Mouse (Mus musculus) heart, embryonic 12.5 days (tissue): ENCODE data around the gene Susd3. TPM values are rescaled to one million over a fixed set of nuclear protein-coding genes. Genes with fewer than 3 reads are reported as not detected.
A peak's percentile ranks its signal among the peaks of the same experiment; 100 is the strongest.

ENCODE experiments used
- ATAC-seq: fragments of 200-750 bp; cut with Nextera tagmentation; 2 replicates; pipeline ENCODE4 v1.8.0; 2017; ENCODE audit warnings: moderate TSS enrichment, moderate library complexity; ENCODE audit not compliant: insufficient number of reproducible peaks, low FRiP score
- H3K27ac ChIP-seq: fragments of 300-500 bp; sonication (generic); 2 replicates; pipeline ENCODE4 v1.5.1; 2016; ENCODE audit warnings: mild to moderate bottlenecking, moderate library complexity; ENCODE audit not compliant: poor library complexity, severe bottlenecking
- H3K27me3 ChIP-seq: fragments of 300-500 bp; sonication (generic); replicated peaks from 2 replicates; pipeline ENCODE4 v1.6.1; 2016; ENCODE audit warnings: mild to moderate bottlenecking, moderate library complexity
- H3K36me3 ChIP-seq: fragments of 300-500 bp; sonication (generic); 2 replicates; pipeline ENCODE4 v1.6.1; 2016; ENCODE audit warnings: mild to moderate bottlenecking, moderate library complexity
- H3K4me1 ChIP-seq: fragments of 300-500 bp; sonication (generic); replicated peaks from 2 replicates; pipeline ENCODE4 v1.6.1; 2016; ENCODE audit warnings: mild to moderate bottlenecking
- H3K4me2 ChIP-seq: fragments of 300-500 bp; sonication (generic); 2 replicates; pipeline ENCODE4 v1.6.1; 2016; ENCODE audit warnings: mild to moderate bottlenecking, moderate library complexity
- H3K4me3 ChIP-seq: fragments of 300-500 bp; sonication (generic); 2 replicates; pipeline ENCODE4 v1.5.1; 2016; ENCODE audit warnings: mild to moderate bottlenecking
- H3K9ac ChIP-seq: fragments of 300-500 bp; sonication (generic); 2 replicates; pipeline ENCODE4 v1.6.1; 2016; ENCODE audit warnings: mild to moderate bottlenecking, moderate library complexity
- H3K9me3 ChIP-seq: fragments of 300-500 bp; sonication (generic); replicated peaks from 2 replicates; pipeline ENCODE4 v1.6.1; 2016; ENCODE audit warnings: mild to moderate bottlenecking, moderate library complexity
- WGBS: fragments of 180-500 bp; shearing (Covaris S2); methylation state at CpG from one replicate; pipeline ENCODE4 v1.1.7; 2016; 5-methylcytosine and 5-hydroxymethylcytosine counted together
- polyA plus RNA-seq: library from polyadenylated mRNA; unstranded; fragments of >200 nt; fragmentation: Nextera tagmentation; extraction: Ambion mirVana; gene quantifications from 2 replicates; pipeline ENCODE4 v1.2.1, GENCODE M21; 2016

Gene Susd3
- polyA plus RNA-seq, result 0.63 and 0.80 TPM in 2 replicates

DNA sequence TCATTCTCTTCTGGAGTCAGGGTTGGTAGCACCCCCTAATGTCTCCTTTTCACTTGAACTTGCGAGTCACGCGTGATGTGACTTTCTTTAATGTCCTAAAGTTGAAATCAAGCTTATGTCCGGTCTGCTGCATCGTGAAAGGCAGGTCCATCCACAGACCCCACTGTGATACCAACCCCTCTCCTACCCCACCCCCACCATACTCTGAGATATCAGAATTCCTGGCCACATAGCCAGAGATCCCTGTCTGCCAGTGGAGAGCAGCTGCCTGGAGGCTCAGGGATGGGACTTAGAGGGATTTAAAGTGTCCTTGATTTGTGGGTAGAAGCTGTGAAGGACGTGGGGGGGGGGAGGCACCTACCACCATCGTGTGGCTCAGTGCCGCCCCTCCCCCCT, at the start of gene Susd3:
Susd3 (minus strand) TSS at position 240 of the 396 bp plus-strand sequence.
- Histone ChIP-seq H3K4me2 (peak within 1 kb of the TSS; percentile 81), H3K27ac (no peak within 1 kb of the TSS), H3K36me3 (no peaks in the 10 kb centered on the region), H3K9ac (peak within 1 kb of the TSS; percentile 53), H3K4me1 (peaks cover 30% of the 10 kb centered on the region), H3K27me3 (peaks cover 55% of the 10 kb centered on the region), H3K9me3 (no peaks in the 10 kb centered on the region), H3K4me3 (peak within 1 kb of the TSS; percentile 49)
- WGBS, result 7% methylated on average over 8 of the region's 8 CpGs
- no peak for ATAC-seq

DNA sequence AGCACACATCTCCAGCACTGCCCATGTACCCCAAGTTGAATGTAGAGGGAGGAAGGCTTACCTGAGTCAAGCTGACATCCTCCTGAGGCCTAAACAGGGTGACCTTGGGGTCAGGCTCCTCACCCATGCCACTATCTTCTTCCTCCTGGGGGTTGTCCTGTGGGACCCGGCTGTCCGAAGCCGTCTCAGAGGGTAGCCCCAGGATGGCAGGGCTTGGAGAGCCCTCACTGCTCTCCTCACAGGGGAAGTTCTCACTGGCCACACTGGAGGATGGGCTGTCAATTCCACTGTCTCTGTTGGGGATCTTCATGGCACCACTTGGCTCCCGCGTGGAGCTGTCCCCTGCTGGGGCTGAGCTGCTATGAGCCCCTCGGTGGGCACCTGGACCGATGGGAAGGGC, 47.8 kb upstream of the Susd3 start:
- peak; percentile 18; the same call in 1 of the 2 replicates for ATAC-seq
- Histone ChIP-seq H3K36me3 (no peaks in the 10 kb centered on the region), H3K4me2 (no peak overlapping the region), H3K27ac (no peak overlapping the region), H3K9ac (no peak overlapping the region), H3K4me3 (no peak overlapping the region), H3K27me3 (no peaks in the 10 kb centered on the region), H3K4me1 (no peaks in the 10 kb centered on the region), H3K9me3 (peaks cover 4% of the 10 kb centered on the region)
- WGBS, result 65% methylated on average over 7 of the region's 7 CpGs

DNA sequence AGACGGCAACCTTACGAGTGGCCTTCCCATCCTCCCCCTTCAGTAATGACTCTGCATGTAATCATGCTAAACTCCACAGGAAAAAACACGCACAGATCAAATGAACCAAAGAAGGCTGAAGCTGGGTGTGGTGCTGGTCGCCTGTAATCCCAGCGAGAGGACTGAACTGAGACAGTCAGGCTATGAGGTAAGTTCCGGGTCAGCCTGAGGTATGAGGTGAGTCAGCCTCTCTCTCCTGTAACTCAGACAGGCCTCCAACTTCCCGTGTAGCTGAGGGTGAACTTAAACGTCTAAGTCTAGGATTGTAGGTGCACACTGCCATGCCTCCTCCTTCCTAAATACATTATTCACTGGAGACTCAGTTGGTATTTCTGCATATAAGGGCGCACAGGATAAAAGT, 45.6 kb upstream of the Susd3 start:
- H3K9ac ChIP-seq, result no peak overlapping the region
- H3K4me3 ChIP-seq, result no peak overlapping the region
- no peak overlapping the region for H3K4me2 ChIP-seq
- 75% methylated on average over 9 of the region's 9 CpGs for WGBS
- no peak for ATAC-seq
- H3K27ac ChIP-seq, result no peak overlapping the region
- H3K4me1 ChIP-seq, result no peaks in the 10 kb centered on the region
- H3K27me3 ChIP-seq, result no peaks in the 10 kb centered on the region
- H3K9me3 ChIP-seq, result peaks cover 5% of the 10 kb centered on the region
- no peaks in the 10 kb centered on the region for H3K36me3 ChIP-seq

DNA sequence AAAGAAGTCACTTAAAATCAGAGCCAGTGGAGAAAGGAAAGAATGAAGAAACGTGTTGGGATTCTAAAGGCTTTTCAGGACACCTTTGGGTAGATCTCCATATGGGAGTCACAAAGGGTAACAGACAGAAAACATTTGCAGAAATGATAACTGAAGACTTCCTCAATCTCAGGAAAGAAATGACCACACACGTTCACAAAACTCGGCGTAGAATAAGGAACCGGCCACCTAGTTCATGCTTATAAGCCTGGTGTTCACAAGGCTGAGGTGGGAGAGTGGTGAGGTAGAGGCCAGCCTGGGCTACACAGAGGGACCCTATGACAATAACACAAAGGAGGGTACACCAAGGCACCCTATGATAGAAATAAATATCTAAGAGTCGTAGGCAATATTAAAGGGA, 43.4 kb upstream of the Susd3 start:
- no peaks in the 10 kb centered on the region for H3K4me1 ChIP-seq
- no peaks in the 10 kb centered on the region for H3K27me3 ChIP-seq
- no peak overlapping the region for H3K9ac ChIP-seq
- no peak overlapping the region for H3K4me2 ChIP-seq
- no peak for ATAC-seq
- WGBS, result 90% methylated on average over 6 of the region's 6 CpGs
- H3K36me3 ChIP-seq, result no peaks in the 10 kb centered on the region
- no peak overlapping the region for H3K4me3 ChIP-seq
- H3K27ac ChIP-seq, result no peak overlapping the region
- H3K9me3 ChIP-seq, result peaks cover 5% of the 10 kb centered on the region

DNA sequence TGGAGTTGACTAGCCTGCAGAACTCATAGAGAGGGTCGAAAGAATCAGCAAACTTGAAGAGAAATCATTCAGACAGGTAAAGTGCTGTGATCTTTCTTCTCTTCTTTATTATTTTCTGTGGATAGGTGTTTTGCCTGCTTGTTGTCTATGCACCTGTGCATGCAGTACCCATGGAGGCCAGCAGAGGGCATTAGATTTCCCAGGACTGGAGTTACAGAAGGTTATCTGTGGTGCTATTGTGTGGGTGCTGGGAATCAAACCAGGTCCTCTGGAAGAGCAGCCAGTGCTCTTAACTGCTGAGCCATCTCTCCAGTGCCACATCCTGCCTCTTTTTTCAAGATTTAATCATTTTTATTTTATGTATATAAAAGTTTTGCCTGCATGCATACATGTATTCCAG, 42.9 kb upstream of the Susd3 start:
- Histone ChIP-seq H3K36me3 (no peaks in the 10 kb centered on the region), H3K27ac (no peak overlapping the region), H3K4me1 (no peaks in the 10 kb centered on the region), H3K9ac (no peak overlapping the region), H3K27me3 (no peaks in the 10 kb centered on the region), H3K4me3 (no peak overlapping the region), H3K4me2 (no peak overlapping the region), H3K9me3 (peaks cover 5% of the 10 kb centered on the region)
- 49% methylated on average over 1 of the region's 1 CpGs for WGBS
- no peak for ATAC-seq

DNA sequence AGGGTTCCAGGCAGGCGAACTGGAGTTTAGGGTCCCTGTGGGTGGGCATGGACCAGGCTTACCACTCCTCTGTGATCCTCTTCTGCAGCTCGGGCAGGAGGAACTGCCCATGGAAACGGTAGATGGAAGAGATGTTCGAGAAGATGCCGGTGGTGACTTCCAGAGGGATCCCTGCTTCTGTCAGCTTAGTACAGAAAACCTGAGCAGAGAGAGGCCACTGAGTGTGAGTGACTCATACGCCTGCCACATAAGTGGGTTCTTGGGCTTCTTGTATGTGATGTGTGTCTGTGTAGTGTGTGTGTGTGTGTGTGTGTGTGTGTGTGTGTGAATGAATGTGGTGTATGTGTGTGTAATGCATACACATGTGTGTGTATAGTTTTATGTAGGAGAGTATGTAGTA, 38.7 kb upstream of the Susd3 start:
- no peak overlapping the region for H3K9ac ChIP-seq
- no peak overlapping the region for H3K4me2 ChIP-seq
- no peak overlapping the region for H3K27ac ChIP-seq
- H3K36me3 ChIP-seq, result no peaks in the 10 kb centered on the region
- 77% methylated on average over 6 of the region's 6 CpGs for WGBS
- no peak overlapping the region for H3K4me3 ChIP-seq
- H3K27me3 ChIP-seq, result no peaks in the 10 kb centered on the region
- ATAC-seq, result no peak
- H3K9me3 ChIP-seq, result peaks cover 5% of the 10 kb centered on the region
- H3K4me1 ChIP-seq, result no peaks in the 10 kb centered on the region

DNA sequence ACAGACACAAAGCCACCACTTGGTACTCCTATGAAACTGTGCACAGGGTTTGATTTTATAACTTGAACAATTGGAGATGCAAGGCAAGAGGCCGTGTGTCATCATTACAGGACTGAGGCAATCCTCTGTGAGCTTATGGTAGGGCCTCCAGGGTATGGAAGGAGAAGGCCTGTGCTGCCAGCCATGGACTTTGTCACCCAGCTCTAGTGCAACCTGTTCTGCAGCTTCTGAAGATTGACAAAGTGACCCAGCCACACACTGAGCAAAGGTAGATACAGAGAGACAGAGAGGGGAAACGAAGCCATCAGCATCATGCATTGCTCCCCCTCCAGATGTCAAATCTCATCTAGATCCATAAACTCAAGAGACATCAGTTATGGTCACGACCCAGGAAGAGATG, 38.2 kb upstream of the Susd3 start:
- no peaks in the 10 kb centered on the region for H3K27me3 ChIP-seq
- ATAC-seq, result no peak
- H3K9me3 ChIP-seq, result peaks cover 5% of the 10 kb centered on the region
- WGBS, result 67% methylated on average over 3 of the region's 3 CpGs
- no peak overlapping the region for H3K4me2 ChIP-seq
- H3K36me3 ChIP-seq, result no peaks in the 10 kb centered on the region
- no peak overlapping the region for H3K27ac ChIP-seq
- no peak overlapping the region for H3K4me3 ChIP-seq
- no peak overlapping the region for H3K9ac ChIP-seq
- no peaks in the 10 kb centered on the region for H3K4me1 ChIP-seq

DNA sequence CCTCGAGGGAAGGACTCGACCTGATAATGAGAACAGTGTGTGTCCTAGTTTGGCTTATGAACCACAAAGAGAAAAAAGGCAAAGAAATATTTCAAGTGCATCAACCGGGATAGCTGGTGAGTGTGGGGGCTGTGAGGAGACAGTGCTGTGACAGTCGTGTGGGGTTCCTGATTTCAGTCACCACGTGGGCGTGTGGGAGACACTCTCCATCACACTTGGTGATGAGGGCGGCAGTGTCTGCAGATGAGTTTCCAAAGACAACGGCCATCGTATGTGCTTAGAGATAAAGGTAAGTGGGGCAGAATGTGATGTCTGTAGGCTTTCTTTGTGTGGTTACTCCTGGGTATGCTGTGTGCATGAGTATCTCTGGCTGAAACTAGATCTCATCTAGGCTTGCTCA, 35.2 kb upstream of the Susd3 start:
- H3K4me3 ChIP-seq, result no peak overlapping the region
- H3K4me2 ChIP-seq, result no peak overlapping the region
- ATAC-seq, result no peak
- H3K9me3 ChIP-seq, result 0 out of 2 replicates have a peak, but pooled peaks cover 5% of the 10 kb centered on the region
- no peaks in the 10 kb centered on the region for H3K36me3 ChIP-seq
- H3K27ac ChIP-seq, result no peak overlapping the region
- no peaks in the 10 kb centered on the region for H3K27me3 ChIP-seq
- no peaks in the 10 kb centered on the region for H3K4me1 ChIP-seq
- WGBS, result 50% methylated on average over 9 of the region's 9 CpGs
- H3K9ac ChIP-seq, result no peak overlapping the region

DNA sequence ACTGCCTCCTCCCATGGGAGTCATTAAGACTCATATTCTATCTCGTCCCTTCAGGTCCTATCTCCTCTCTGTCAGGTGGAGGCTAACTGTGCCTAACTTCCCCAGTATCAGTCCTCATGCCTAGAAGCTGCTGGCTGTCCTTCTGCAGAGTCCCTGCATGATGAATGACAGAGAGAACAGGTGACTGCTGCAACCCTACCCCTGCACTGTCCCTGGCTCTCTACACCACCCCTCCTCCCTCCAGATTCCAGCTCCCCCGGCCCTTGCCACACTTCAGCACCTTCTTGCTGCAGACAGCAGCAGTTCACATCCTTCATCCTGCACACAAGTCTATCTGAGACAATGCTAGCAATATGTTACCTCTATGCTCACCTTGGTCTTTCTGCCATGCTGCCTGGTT, 33.7 kb upstream of the Susd3 start:
- WGBS, result 22% methylated on average over 2 of the region's 2 CpGs
- no peak overlapping the region for H3K4me3 ChIP-seq
- no peak for ATAC-seq
- H3K9me3 ChIP-seq, result 0 out of 2 replicates have a peak, but pooled peaks cover 5% of the 10 kb centered on the region
- no peak overlapping the region for H3K27ac ChIP-seq
- no peak overlapping the region for H3K9ac ChIP-seq
- no peaks in the 10 kb centered on the region for H3K4me1 ChIP-seq
- H3K4me2 ChIP-seq, result no peak overlapping the region
- no peaks in the 10 kb centered on the region for H3K27me3 ChIP-seq
- H3K36me3 ChIP-seq, result no peaks in the 10 kb centered on the region

DNA sequence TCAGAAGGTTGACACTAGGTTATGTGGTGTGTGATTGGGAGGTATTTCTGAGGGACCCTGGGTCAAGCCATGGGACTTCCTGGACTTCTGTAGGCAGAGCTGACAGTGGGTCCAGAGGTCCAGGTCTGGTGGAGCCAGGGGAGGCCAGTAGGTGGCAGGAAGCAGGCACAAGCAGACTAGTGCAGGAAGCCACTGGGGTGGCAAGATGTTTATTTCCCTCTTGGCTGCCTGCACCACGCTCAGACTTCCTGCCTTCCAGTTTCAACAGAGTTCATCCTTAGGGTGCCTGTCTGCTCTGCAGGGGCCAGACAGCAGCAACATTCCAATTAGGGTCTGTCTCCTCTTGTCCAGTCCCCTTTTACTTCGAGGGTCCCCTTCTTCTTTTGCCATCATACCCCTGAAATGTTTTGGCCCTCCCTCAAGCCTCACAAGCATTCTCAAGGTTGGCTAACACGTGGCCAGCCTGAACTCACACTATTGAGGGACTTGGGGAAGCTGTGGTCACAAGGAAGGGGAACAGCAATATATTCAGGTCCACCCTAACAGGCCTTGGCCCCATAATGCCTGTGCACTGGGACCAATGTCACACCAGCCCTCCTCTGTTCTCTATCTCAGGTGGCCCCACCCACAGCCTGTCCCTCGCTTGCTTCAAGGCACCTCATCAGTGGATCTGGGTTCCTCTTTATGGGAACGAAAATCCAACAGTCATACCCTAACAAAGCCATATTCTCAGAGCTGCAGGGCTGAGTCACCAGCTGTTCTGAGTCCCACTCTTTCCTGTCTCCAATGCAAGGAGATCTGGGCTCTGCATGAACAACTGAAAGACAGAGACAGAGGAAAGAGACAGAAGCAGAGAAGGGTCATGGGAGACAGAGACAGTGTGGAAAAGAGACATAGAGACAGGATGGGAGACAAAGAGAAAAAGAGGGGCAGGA, 23.6 kb upstream of the Susd3 start:
- 57% methylated on average over 5 of the region's 5 CpGs for WGBS
- no peak overlapping the region for H3K9ac ChIP-seq
- no peak overlapping the region for H3K4me3 ChIP-seq
- 0 out of 2 replicates have a peak, but pooled peaks cover 4% of the 10 kb centered on the region for H3K4me1 ChIP-seq
- no peak overlapping the region for H3K4me2 ChIP-seq
- ATAC-seq, result no peak
- H3K36me3 ChIP-seq, result no peaks in the 10 kb centered on the region
- H3K27me3 ChIP-seq, result no peaks in the 10 kb centered on the region
- H3K9me3 ChIP-seq, result no peaks in the 10 kb centered on the region
- no peak overlapping the region for H3K27ac ChIP-seq

DNA sequence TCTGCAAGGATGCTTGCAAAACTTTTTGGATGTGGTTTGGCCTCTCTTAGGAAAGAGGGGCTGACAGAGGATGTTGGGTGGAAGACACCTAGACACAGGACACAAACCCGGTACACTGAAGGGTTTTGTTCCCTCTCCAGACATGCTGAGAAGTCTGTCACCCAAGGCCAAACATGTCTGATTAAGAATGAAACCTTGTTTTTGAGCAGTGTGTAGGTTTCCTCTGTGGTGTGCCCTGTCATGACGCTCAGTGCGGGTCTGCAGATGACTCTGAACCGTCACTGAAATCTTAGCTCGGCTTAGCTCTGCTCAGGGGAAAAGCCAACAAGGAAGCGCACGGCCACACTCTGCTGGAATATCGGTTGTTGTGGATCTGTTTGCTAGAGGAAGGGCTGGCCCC, 22.0 kb upstream of the Susd3 start:
- no peak overlapping the region for H3K4me2 ChIP-seq
- no peaks in the 10 kb centered on the region for H3K36me3 ChIP-seq
- H3K4me3 ChIP-seq, result no peak overlapping the region
- ATAC-seq, result no peak
- no peak overlapping the region for H3K27ac ChIP-seq
- no peak overlapping the region for H3K9ac ChIP-seq
- H3K27me3 ChIP-seq, result no peaks in the 10 kb centered on the region
- 0 out of 2 replicates have a peak, but pooled peaks cover 4% of the 10 kb centered on the region for H3K4me1 ChIP-seq
- H3K9me3 ChIP-seq, result no peaks in the 10 kb centered on the region
- 71% methylated on average over 8 of the region's 8 CpGs for WGBS
